Mouse (Mus musculus): ENCODE measurements around the gene Gnb1l. TPM values are rescaled to one million over a fixed set of nuclear protein-coding genes. Genes with fewer than 3 reads are reported as not detected.

The Gnb1l gene
- polyA plus RNA-seq, 1 experiment from 2014 or later, result 12.6 TPM

DNA sequence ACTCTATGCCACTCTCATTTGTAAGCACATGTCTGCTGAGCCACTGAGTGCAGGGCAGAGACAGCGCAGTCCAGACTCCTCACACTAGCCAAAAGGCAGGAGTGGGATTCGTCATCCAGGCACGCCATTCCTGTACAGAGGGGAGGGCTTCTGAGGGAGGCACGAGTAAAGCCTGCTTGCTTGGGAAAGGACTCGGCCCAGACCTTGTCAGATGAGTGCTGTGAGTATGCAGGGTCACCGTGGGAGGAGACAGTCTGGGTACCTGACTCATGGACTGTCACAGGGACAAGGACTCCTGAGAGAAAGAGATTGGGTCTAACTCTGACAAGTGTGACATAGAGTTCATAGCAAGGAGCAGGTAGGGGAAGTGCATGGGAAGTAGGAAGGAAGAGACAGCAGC, 40.8 kb downstream of the Gnb1l start:
- Histone ChIP-seq H3K4me3 (ENCODE audit: low read depth, low read length) (no peak overlapping the region), H3K27me3 (replicated peaks; ENCODE audit: control insufficient read depth, insufficient read depth, low read length) (no peaks in the 10 kb centered on the region), H3K36me3 (ENCODE audit: control insufficient read depth, insufficient read depth) (no peaks in the 10 kb centered on the region), H3K27ac (ENCODE audit: low read depth, low read length) (no peak overlapping the region), H3K9ac (ENCODE audit: low read depth, low read length) (no peak overlapping the region), H3K4me2 (replicated peaks; ENCODE audit: low read depth) (no peak overlapping the region), H3K4me1 (replicated peaks; ENCODE audit: control insufficient read depth, insufficient read depth, low read length) (no peaks in the 10 kb centered on the region), H3K9me3 (ENCODE audit: control insufficient read depth) (no peaks in the 10 kb centered on the region)
- ATAC-seq, result no peak
- no peak for TF ChIP-seq CTCF (IDR thresholded peaks at IDR 0.05; ENCODE audit: low read depth)
- WGBS, result 70% methylated on average over 6 of the region's 6 CpGs

DNA sequence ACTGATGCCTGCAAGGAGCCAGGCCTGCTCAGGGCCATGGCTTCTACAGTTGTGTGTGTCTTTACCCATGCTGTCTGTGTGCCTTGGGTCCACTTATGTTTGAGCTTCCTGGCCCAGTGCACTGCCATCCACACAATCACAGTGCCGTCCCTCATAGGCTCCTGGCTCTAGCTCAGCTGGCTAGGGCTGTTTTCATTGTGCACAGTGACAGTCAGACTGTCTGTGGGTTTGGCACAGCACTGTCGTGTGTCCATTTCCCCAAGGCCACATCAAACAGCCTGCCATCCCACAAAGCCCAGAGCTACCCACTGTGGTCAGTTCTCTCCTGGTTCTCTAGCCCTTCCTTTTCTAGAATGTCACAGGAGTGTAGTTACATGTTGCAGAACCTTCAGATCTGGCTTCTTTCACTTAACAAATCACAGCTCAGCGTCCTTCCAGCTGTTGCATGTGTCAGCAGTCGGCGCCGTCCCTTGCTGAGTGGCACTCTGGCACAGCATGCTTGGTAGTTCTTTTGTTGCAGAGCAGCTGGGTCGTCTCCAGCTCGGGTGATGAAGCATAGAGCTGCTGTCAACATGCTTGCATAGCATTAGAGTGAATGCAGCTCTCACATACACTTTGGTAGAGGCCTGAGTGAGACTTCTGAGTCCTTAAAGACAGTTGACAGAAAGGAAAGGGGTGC, 44.8 kb downstream of the Gnb1l start:
- no peak for ATAC-seq
- H3K27me3 ChIP-seq (replicated peaks; ENCODE audit: control insufficient read depth, insufficient read depth, low read length), result no peaks in the 10 kb centered on the region
- H3K4me1 ChIP-seq (replicated peaks; ENCODE audit: control insufficient read depth, insufficient read depth, low read length), result no peaks in the 10 kb centered on the region
- no peaks in the 10 kb centered on the region for H3K9me3 ChIP-seq (ENCODE audit: control insufficient read depth)
- H3K4me3 ChIP-seq (ENCODE audit: low read depth, low read length), result no peak overlapping the region
- 70% methylated on average over 8 of the region's 8 CpGs for WGBS
- no peak overlapping the region for H3K27ac ChIP-seq (ENCODE audit: low read depth, low read length)
- no peak for TF ChIP-seq CTCF (IDR thresholded peaks at IDR 0.05; ENCODE audit: low read depth)
- H3K36me3 ChIP-seq (ENCODE audit: control insufficient read depth, insufficient read depth), result no peaks in the 10 kb centered on the region
- H3K9ac ChIP-seq (ENCODE audit: low read depth, low read length), result no peak overlapping the region
- no peak overlapping the region for H3K4me2 ChIP-seq (replicated peaks; ENCODE audit: low read depth)

DNA sequence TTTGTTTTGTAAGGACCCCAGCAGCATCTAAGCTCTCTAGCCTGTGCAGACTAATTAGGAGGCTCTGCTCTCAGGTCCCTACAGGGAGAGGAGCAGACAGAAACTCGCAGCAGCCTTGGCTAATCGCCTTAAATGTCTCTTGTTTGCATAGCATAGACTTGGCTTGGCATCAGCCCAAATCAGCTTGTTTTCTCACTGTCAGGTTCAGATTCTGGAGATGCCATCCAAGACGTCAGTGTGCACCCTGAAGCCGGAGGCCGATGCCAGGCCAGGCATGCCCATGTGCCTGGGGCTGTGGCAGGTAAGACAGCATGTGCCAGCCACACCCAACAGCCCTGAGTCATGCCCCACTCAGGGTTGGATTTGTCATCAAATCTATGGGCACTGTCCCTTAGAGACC, 49.4 kb downstream of the Gnb1l start:
- H3K4me2 ChIP-seq (replicated peaks; ENCODE audit: low read depth), result no peak overlapping the region
- no peak overlapping the region for H3K4me3 ChIP-seq (ENCODE audit: low read depth, low read length)
- H3K27me3 ChIP-seq (replicated peaks; ENCODE audit: control insufficient read depth, insufficient read depth, low read length), result no peaks in the 10 kb centered on the region
- WGBS, result 68% methylated on average over 5 of the region's 5 CpGs
- no peak for TF ChIP-seq CTCF (IDR thresholded peaks at IDR 0.05; ENCODE audit: low read depth)
- H3K27ac ChIP-seq (ENCODE audit: low read depth, low read length), result no peak overlapping the region
- no peak overlapping the region for H3K9ac ChIP-seq (ENCODE audit: low read depth, low read length)
- no peaks in the 10 kb centered on the region for H3K36me3 ChIP-seq (ENCODE audit: control insufficient read depth, insufficient read depth)
- no peak for ATAC-seq
- no peaks in the 10 kb centered on the region for H3K9me3 ChIP-seq (ENCODE audit: control insufficient read depth)
- no peaks in the 10 kb centered on the region for H3K4me1 ChIP-seq (replicated peaks; ENCODE audit: control insufficient read depth, insufficient read depth, low read length)

DNA sequence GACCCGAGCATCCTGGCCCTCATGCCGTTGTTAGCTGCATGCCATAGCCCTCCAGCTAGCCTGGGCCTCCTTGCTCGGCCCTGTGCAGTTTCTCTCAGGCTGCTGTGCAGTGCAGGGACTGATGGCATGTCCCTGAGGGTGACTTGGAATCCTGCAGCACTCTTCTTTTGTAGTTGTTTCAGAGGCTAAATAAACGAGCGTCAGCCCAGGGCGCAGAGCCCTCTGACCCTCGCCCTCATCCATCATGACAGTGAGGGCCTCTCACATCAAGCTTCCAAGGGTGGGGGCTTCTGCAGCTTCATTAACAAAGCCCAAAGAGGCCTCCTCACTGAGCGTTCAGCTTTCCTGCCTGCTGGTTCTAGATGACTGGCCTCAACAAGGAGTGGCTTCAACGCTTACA, 53.1 kb downstream of the Gnb1l start:
- ATAC-seq, result no peak
- Histone ChIP-seq H3K9me3 (ENCODE audit: control insufficient read depth) (no peaks in the 10 kb centered on the region), H3K27ac (ENCODE audit: low read depth, low read length) (no peak overlapping the region), H3K36me3 (ENCODE audit: control insufficient read depth, insufficient read depth) (no peaks in the 10 kb centered on the region), H3K27me3 (replicated peaks; ENCODE audit: control insufficient read depth, insufficient read depth, low read length) (no peaks in the 10 kb centered on the region), H3K4me3 (ENCODE audit: low read depth, low read length) (no peak overlapping the region), H3K9ac (ENCODE audit: low read depth, low read length) (no peak overlapping the region), H3K4me2 (replicated peaks; ENCODE audit: low read depth) (no peak overlapping the region), H3K4me1 (replicated peaks; ENCODE audit: control insufficient read depth, insufficient read depth, low read length) (no peaks in the 10 kb centered on the region)
- WGBS, result 37% methylated on average over 9 of the region's 9 CpGs
- no peak for TF ChIP-seq CTCF (IDR thresholded peaks at IDR 0.05; ENCODE audit: low read depth)

DNA sequence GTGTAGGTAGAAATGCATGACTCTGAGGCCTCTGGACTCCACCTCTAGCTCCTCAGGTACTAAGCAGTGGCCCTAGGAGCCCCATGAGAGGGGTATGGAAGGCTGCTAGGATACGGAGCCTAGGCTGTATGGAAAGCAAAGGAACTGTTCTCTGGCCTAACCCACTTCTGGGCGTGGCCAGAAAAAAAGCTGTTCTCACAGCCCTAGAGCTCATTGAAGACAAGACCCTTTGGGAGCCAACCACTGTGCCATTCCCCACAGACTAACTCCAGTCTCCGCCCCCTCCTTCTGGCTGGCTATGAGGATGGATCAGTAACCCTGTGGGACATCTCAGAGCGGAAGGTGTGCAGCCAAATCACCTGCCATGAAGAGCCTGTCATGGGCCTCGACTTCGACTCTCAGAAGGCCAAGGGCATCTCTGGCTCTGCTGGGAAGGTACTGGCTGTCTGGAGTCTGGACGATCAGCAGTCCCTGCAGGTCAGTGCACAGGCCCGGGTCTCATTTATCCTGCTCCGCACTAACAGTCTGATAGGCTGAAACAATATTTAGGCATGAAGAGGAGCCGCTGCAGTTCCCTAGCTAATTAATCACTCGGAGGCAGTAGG, 53.7 kb downstream of the Gnb1l start:
- Histone ChIP-seq H3K4me2 (replicated peaks; ENCODE audit: low read depth) (no peak overlapping the region), H3K36me3 (ENCODE audit: control insufficient read depth, insufficient read depth) (no peaks in the 10 kb centered on the region), H3K9me3 (ENCODE audit: control insufficient read depth) (no peaks in the 10 kb centered on the region), H3K27ac (ENCODE audit: low read depth, low read length) (no peak overlapping the region), H3K27me3 (replicated peaks; ENCODE audit: control insufficient read depth, insufficient read depth, low read length) (no peaks in the 10 kb centered on the region), H3K4me3 (ENCODE audit: low read depth, low read length) (no peak overlapping the region), H3K4me1 (replicated peaks; ENCODE audit: control insufficient read depth, insufficient read depth, low read length) (no peaks in the 10 kb centered on the region), H3K9ac (ENCODE audit: low read depth, low read length) (no peak overlapping the region)
- TF ChIP-seq CTCF (IDR thresholded peaks at IDR 0.05; ENCODE audit: low read depth), result no peak
- ATAC-seq, result no peak
- 60% methylated on average over 11 of the region's 11 CpGs for WGBS

DNA sequence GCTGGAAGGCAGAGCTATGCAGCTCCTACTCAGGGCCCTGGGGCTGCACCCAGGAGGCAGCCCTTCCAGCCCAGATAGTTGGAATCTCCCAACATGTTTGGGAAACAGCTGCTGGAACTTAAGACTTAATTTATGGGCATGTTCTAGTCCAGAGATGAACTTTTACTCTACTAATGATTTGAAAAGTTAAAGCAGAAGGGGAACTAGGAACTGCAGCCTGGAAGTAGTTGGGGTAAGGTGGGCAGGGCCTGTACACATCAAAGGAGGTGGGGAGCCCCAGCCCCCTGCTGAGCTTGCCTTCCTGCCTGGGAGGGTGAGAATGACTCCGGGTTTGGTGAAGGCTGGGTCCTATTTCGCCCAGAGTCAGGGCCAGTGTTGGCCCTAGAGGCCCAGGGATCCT, 56.2 kb downstream of the Gnb1l start:
- no peaks in the 10 kb centered on the region for H3K4me1 ChIP-seq (replicated peaks; ENCODE audit: control insufficient read depth, insufficient read depth, low read length)
- no peak for ATAC-seq
- no peaks in the 10 kb centered on the region for H3K36me3 ChIP-seq (ENCODE audit: control insufficient read depth, insufficient read depth)
- no peak for TF ChIP-seq CTCF (IDR thresholded peaks at IDR 0.05; ENCODE audit: low read depth)
- H3K4me3 ChIP-seq (ENCODE audit: low read depth, low read length), result no peak overlapping the region
- H3K27ac ChIP-seq (ENCODE audit: low read depth, low read length), result no peak overlapping the region
- WGBS, result 66% methylated on average over 2 of the region's 2 CpGs
- no peaks in the 10 kb centered on the region for H3K9me3 ChIP-seq (ENCODE audit: control insufficient read depth)
- H3K27me3 ChIP-seq (replicated peaks; ENCODE audit: control insufficient read depth, insufficient read depth, low read length), result no peaks in the 10 kb centered on the region
- H3K9ac ChIP-seq (ENCODE audit: low read depth, low read length), result no peak overlapping the region
- H3K4me2 ChIP-seq (replicated peaks; ENCODE audit: low read depth), result no peak overlapping the region

All from intestine, postnatal 0 days (tissue).